Mouse (Mus musculus): Measurements from ENCODE around the gene Elp6.

Elp6 gene

DNA sequence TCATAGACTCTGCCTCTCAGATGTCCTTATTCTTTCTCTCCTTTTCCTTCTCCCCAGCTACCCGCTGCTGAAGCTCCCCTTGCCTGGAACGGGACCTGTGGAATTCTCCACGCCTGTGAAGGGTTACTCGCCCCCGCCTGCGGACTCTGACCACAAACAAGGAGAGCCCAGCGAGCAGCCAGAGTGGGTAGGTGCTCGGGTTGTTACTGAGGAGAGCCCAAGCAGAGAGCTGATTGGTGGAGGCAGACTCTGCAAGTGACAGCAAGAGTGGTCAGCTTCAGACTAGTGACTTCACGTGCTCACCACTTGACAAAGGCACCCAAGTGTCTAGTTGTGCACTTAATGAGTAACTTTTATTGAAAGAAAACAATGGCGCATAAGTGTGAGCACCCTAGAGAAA, 57.4 kb downstream of the Elp6 start:
- no peak for DNase-seq

DNA sequence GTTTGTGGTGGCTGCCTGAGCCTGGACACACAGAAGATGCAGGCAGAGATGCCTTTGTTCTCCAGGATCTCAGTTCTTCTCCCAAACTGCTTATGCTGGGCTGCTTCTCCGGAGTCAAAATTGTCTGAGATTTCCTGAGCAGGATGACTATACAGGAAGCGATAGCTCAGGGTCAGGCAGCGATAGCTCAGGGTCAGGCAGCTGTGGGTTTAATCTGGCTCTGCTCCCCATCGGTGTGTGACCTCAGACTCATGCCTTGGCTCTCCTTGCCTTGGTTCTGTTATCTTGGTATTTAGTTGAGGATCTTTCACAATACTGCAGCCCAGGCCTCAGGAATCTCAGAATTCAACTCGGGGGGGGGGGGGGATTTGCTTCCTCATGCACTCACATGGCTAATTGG, 61.8 kb downstream of the Elp6 start:
- no peak for DNase-seq

DNA sequence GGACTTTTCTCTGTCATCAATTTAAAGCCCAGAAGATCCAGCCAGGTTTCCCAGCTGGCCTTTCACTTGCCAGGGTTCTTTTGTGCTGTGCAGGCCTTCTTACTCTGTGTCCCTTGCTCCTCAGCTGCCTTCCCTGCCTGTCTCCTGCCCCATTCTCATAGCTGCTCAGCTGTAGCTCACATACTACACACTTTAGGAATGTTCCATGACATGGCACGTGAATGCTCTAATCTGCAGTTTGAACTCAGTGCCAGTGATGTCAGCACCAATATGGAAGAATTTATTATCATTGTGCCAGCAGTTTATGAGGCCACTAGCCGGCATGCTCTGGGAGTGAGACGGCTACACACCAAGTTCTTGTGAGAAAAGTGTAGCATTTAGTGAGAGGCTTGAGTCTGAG, 64.9 kb downstream of the Elp6 start:
- no peak for DNase-seq

All from layer of hippocampus, adult 9-11 months (tissue).